Mouse (Mus musculus) brain, embryonic 18.5 days (tissue): ENCODE measurements around the gene Add1.

Experiments
- DNase-seq: peaks from one replicate; pipeline ENCODE4 v3.0.0-alpha.2; 2012; ENCODE audit warnings: low read depth, low spot score

Gene Add1

GRCm38 (mm10) chr5:34607100-34607880 lies 33.8 kb downstream of the Add1 start:
- DNase-seq, result no peak

DNA sequence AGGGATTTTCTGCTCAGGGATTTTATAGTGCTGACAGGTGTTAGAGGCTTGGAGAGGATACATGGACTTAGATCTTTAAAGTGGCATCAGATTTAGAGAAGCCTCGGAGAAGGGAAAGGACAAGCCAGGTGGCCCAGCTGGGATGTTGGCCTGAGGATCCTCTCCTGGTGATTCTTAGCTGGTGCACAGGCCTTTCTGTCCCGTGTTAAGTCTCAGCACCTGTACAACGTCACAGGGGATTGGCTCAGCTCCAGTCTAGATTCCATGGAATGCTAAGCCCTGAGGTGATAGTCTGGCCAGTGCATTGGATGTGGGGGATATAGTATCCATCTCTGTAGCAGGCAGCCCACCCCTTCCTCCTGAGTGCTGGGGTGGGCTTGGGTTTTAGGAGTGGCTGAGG lies 34.8 kb downstream of the Add1 start:
- no peak for DNase-seq

- DNase-seq, result no peak
Measured at GRCm38 (mm10) chr5:34609966-34610365, 36.5 kb downstream of the Add1 start.

DNA sequence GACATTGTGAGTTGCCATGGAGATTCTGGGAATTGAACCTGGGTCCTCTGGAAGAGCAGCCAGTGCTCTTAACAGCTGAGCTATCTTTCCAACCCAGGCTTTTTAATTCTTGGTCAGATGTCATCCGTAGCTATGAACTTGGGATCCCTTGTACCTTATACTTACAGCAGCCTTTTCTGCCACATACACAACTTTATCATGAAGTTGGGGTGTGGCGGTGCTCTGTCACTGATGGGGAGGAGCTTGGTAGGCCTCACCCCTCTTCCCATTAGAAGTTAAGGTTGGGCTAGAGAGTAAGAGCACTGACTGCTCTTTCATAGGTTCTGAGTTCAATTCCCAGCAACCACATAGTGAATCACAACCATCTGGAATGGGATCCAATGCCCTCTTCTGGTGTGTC lies 59.5 kb downstream of the Add1 start:
- DNase-seq, result no peak

DNA sequence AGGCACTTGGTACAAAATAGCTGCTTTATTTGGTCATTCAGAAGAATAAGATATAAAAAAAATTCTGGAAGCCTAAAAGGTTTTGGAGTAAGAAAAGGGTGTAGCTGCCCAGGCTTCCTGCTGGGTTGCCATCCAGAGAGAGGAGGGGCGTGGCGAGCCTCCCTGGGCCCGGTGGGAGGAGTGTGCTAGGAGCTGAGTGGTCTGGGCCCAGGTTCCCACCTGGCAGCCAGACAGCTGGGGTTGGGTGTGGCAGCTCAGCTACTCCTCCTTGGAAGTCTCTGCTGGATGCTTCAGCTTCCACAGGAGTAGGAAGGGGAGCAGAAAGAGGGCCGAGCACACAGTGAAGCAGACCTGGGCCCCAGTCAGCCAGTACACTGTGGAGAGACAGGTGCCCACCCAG lies 60.2 kb downstream of the Add1 start:
- no peak for DNase-seq

GRCm38 (mm10) chr5:34634746-34635400 lies 61.4 kb downstream of the Add1 start:
- no peak for DNase-seq

DNA sequence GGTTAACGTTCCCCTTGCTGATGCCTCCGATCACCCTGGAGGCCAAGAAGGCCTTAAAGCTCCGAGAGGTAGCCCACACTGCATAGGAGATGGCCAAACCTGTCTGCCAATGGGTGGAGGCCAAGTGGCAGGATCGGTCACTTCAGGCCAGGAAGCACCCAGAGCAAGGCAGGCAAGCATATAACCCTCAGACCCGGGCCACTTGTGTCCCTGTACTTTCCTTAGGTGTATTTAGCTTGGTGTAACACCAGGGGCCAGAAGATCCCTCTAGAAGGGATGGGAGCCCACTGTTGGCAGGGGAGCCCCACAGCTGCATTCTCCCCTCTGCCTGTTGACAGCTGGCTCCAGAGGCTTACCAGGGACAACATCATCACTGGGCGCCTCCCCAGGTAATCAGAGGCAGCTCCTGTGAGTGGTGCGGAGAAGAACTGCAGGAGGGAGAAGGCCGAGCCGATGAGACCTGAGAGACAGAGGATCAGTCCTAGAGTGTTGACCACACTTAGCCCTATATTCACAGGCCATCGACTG lies 62.3 kb downstream of the Add1 start:
- no peak for DNase-seq

DNA sequence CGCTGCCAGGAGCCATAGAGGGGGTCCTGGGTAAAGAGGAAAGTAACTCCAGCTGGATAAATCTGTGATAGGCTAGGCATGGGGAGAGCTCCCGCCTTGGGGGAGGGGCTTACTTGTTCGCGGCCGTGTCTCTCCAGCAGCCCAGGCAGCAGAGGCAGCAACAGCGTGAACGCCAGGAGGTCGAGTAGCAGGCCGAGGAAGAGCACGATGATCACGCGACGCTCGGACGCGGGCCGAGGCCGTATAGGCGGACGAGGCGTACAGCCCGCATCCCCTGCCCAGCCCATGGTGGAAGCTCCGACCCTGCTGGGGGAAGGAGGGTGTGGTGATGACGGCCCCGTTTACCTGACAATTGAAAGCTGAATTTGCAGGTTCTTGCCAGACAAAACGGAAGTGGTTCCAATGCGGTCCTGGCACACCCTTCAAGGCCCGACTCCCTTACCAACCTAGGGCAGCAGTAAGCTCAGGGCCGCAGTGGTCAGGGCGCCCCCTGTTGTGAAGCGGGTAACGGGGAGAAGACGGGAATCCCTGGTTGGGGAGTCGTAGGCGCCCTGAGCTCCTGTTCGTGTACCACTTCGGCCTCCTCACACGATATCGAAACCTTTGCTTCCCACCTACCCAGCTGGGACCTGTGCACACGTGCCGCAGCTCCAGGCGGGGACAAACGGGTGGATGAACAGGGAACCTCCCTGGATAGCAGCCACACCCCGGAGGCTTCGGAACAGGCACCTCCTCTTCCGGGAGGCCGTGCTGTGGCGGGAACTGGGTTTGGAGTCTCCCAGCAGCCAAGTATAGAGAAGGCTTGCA lies 63.2 kb downstream of the Add1 start, which contains the start of gene Mfsd10:
Gene Mfsd10 (minus strand): TSS at position 732 of the 807 bp plus-strand sequence.
- peak; percentile 76 for DNase-seq

- DNase-seq, result no peak
Measured at GRCm38 (mm10) chr5:34637591-34638156, 64.2 kb downstream of the Add1 start.

DNA sequence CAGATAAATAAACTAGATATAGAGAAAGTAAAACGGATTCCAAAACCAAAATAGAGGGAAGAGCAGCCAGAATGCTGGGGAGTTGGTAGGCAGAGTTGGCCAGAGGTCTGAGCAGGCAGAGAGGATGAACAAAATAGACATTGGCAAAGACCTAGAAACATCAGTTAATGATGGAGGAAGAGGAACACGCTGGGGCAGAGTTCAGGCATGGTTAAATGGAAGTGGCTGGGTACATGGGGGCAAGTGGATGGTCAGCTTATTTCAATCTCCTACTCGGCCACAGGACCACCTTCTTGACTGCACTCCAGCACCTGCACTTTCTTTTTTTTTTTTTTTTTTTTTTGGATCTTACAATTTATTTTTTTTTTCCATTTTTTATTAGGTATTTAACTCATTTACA lies 68.5 kb downstream of the Add1 start:
- DNase-seq, result no peak

DNA sequence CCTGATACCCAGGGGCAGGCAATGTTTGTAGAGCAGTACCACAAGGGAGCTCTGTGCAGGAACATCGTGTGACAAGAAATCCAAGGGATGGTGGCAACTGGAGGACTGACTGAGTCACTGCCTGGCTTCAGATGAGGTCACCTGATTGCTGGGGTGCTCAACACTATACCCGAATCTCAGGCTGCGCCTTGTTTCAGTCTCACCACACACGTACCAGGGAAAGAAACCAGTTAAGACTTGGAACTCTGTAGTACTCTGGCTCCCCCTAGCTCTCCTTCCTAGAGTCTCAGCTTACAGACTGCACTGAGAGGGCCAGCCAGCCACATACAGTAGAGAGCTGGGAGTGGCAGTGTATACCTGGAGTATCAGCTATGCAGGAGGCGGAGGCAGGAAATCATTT lies 69.5 kb downstream of the Add1 start:
- DNase-seq, result peak; percentile 14

- no peak for DNase-seq
Measured at GRCm38 (mm10) chr5:34647581-34647980, 74.1 kb downstream of the Add1 start.

DNA sequence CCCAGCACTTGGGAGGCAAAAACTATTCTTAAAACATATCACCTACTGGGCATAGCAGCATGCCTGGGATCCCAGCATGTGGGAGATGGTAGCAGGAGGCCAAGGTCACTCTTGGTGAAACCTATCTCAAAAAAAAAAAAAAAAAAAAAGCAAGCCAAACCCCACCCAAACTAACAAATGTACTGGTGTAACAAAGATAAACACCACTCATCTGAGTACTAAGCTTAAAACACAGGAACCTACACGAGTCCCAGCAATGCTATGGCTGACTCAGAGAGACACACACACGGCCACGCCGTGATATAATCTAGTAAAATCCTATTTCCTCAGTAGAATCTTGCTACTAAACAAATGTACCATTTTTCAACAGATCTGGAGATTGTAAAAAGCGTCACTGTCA lies 79.5 kb downstream of the Add1 start:
- no peak for DNase-seq

DNA sequence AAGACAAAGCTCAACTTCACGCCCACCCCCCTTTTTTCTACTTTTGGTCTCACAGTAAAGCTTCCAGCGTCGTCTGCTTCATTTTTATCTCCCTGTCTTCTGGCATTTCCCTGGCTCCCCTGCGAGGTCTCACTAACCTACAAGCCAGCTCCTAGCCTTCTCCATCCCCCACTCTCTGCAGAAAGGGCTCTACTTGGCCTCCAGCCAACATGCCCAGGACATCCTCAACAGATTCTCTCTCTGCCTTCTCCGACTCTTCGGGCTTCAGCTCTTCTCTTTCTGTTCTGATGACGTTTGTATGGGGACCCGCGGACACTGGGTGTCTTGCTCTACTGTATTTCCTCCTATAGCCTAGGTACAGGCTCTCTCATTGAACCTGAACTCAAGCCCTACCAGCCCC lies 81.4 kb downstream of the Add1 start:
- no peak for DNase-seq

DNA sequence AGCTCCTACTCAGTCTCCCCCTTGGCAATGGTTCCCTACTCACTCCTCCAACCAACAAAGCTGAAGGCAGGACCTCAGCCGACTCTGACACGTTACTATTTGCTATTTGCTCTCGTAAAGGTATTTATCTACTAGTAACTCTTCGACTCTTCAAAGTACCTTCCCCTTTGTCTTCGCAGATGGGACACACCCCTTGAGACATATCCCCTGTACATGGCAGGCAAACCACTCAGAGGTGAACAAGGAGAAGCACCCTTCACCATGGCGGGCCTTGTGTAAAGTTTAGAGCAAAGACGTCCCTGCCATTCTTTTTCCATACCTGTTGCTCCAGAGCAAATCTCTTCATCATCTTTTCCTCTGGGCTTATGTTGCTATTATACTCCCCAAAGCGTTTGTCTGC lies 84.1 kb downstream of the Add1 start:
- no peak for DNase-seq

- peak; percentile 100 for DNase-seq
Measured at GRCm38 (mm10) chr5:34659686-34660590, 86.5 kb downstream of the Add1 start, which contains the start of the genes Nop14 and Grk4. Nop14 (minus strand) TSS chr5:34660148. Grk4 (plus strand) TSS chr5:34660379.

GRCm38 (mm10) chr5:34660591-34661130 lies 87.2 kb downstream of the Add1 start:
- no peak for DNase-seq

DNA sequence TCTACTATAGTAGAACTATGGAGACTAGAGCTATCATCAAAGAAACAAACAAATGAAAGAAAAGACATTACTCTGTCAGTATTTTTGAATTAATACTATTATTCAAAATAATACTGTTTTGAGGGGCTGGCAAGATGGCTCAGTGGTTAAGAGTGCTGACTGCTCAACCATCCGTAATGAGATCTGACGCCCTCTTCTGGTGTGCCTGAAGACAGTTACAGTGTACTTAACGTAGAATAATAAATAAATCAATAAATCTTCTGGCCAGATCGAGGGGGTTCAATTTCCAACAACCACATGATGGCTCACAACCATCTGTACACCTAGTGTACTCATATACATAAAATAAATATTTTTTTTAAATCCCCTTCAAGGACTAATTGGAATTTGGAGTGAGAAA lies 88.4 kb downstream of the Add1 start:
- DNase-seq, result no peak

DNA sequence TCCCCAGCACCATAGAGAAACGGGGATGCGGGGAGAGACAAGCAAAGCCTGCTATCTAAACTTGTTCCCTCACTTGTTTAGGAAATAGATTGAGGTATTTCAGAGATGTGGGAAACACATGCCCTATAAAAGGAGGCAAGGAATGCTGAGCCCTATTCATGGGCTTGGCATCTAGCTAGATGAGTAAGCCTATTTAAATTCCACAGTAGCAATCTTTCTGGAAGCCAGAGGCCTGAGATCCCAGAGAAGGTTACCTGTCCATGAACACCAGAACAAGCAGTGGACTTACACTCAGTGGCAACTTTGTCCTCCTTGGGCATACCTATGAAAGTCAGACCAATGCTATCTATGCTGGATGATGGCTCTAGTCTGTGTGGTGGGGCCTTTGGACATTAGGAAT lies 89.8 kb downstream of the Add1 start:
- no peak for DNase-seq

GRCm38 (mm10) chr5:34669493-34669892 lies 96.0 kb downstream of the Add1 start:
- DNase-seq, result no peak
